Mouse (Mus musculus): ENCODE results near the gene Tm7sf2.

DNA sequence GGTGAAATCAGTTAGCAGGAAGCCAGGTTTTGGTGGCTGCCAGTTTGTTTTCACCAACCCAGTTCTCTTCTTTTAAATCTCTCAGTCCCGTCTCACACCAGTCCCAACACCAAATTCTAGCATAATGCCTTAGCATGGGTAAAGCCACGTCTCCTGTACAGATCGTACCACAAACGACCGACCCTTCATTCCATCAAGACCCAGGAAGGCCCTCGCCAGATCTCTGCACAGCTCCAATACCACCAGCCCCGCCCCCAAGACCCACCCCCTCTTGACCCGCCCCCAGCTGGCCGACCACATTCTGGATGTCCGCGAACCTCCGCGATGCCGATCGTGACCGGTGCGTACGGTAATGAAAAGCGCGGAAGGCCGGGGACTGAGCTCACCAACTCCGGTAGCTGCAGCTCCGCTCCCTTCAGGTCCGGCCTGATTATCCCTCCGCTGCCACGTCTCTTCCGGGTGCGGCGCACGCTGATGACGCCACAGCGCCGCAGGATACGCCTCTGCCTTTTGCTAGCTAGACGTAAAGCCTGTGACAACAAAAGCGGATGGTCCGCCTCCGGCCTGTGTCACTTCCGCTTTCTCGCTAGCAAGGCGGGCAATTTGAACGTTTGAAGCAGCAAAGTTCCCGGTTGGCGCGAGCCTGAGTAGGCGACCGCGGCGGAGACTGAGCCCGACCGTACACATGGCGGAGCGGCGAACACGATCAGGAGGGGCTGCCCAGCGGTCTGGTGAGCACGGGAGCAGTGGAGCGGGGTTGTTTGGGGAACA, 16.5 kb upstream of the Tm7sf2 start, which contains the start of the genes Zfpl1 and Cdca5:
- peak; percentile 61 for TF ChIP-seq POLR2A (IDR thresholded peaks at IDR 0.05; ENCODE audit: low read depth, low read length)
- no peak for TF ChIP-seq CTCF (IDR thresholded peaks at IDR 0.05; ENCODE audit: borderline replicate concordance, insufficient read depth, low read length)

Data from embryonic fibroblast, embryonic 13.5 days (primary cell).